Mouse (Mus musculus) bone marrow, adult 2 months (tissue): ENCODE data around the gene Disp3.

Experiments
- CTCF ChIP-seq: fragments of 200-500 bp; IDR thresholded peaks from 2 replicates; pipeline ENCODE4 v1.5.1; 2011; ENCODE audit warnings: low read length, control low read depth; ENCODE audit not compliant: control insufficient read depth, insufficient read depth
- POLR2A ChIP-seq: fragments of 200-500 bp; IDR thresholded peaks from 2 replicates; pipeline ENCODE4 v1.6.1; 2011; ENCODE audit warnings: low read depth, mild to moderate bottlenecking, control low read depth, low read length, borderline replicate concordance; ENCODE audit not compliant: control insufficient read depth

DNA sequence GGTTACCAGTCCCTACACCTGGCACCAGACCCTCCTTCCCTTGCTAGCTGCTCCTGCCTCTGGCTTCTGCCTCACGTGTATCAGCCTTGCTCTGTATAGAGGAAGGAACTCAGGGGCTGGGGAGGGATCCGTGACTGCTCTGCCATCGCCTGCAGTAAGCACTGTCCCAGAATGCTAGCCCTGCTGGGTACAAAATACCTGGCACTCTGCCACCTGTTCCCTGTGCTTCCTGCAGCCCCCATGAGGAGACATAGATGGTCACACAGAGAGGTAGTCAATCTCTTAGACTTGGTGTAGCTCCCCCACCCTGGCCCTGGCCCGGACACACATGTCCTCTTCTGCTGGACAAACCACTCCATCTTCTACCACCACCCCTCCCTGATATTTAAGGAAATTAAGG, 22.4 kb upstream of the Disp3 start:
- no peak for TF ChIP-seq POLR2A
- no peak for TF ChIP-seq CTCF
